Mouse (Mus musculus): ENCODE data around the gene Frk. TPM values are rescaled to one million over a fixed set of nuclear protein-coding genes. Genes with fewer than 3 reads are reported as not detected.
"Not testable (repeated sequence)": the region's sequence is repeated elsewhere in the genome, so short reads cannot be mapped to it uniquely, and the experiment has no call there.

The Frk gene
- total and polyA plus RNA-seq, 2 experiments from 2014 or later: 0.41 to 0.71 TPM

DNA sequence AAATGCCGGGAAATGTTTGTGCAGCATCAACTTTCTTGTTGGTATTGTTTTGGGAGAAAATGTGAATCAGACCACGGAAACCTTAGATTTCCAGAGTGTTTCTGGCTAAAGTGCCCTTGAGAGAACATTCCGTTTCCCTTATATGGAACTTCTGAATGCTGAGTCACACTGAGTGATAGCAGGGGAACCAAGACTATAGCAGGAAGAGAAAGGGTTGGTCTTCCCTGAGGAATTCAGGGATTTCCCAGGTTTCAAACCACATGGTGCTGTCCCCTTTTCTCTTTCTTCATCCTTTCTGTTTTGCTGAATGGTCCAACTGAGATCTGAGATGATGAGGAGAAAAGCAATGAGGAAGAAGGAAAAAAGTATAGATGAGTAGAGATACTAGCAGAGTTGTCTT lies 135.3 kb downstream of the Frk start:
- ATAC-seq (ENCODE audit: low FRiP score): no peak
- Histone ChIP-seq H3K36me3 (ENCODE audit: insufficient read depth, low read length) (no peaks in the 10 kb centered on the region), H3K4me3 (ENCODE audit: low read depth, low read length) (no peak overlapping the region), H3K9me3 (ENCODE audit: low read length) (no peaks in the 10 kb centered on the region), H3K4me1 (ENCODE audit: insufficient read depth, low read length) (no peaks in the 10 kb centered on the region), H3K27me3 (ENCODE audit: insufficient read depth, low read length) (no peaks in the 10 kb centered on the region), H3K27ac (ENCODE audit: low read depth, low read length) (no peak overlapping the region), H3K4me2 (ENCODE audit: low read depth, low read length, poor library complexity, severe bottlenecking) (no peak overlapping the region), H3K9ac (replicated peaks; ENCODE audit: low read length, poor library complexity, severe bottlenecking) (no peak overlapping the region)
- TF ChIP-seq CTCF (IDR thresholded peaks at IDR 0.05): no peak
- 72% methylated on average over 3 of the region's 3 CpGs for WGBS
- DNase-seq (ENCODE audit: low spot score): no peak

DNA sequence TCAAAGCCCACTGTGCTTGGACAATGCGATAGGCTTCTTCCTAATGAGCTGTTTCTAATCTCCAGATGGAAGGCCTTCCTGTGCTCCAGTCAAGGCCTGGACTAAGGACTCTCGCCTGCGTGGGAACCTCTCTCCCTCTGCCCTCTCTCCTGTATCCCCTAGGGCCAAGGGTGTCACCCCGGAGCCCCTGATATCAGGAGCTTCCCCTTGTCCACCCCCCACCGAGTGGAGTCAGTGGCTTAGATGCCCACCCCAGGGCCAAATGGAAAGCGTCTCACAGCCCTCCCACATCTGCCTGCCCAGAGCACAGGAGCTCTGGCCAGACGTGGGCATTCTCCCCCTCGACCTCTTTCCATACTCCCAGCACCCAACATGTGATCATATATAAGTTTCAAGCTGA lies 137.3 kb downstream of the Frk start:
- 87% methylated on average over 8 of the region's 8 CpGs for WGBS

GRCm38 (mm10) chr10:34638245-34638644 lies 155.0 kb downstream of the Frk start:
- DNase-seq (ENCODE audit: low spot score) (no peak), ATAC-seq (ENCODE audit: low FRiP score) (no peak)
- 81% methylated on average over 1 of the region's 1 CpGs for WGBS
- Histone ChIP-seq H3K36me3 (ENCODE audit: insufficient read depth, low read length) (no peaks in the 10 kb centered on the region), H3K4me3 (ENCODE audit: low read depth, low read length) (no peak overlapping the region), H3K4me1 (ENCODE audit: insufficient read depth, low read length) (no peaks in the 10 kb centered on the region), H3K4me2 (ENCODE audit: low read depth, low read length, poor library complexity, severe bottlenecking) (no peak overlapping the region), H3K9me3 (ENCODE audit: low read length) (no peaks in the 10 kb centered on the region), H3K27ac (ENCODE audit: low read depth, low read length) (no peak overlapping the region), H3K9ac (replicated peaks; ENCODE audit: low read length, poor library complexity, severe bottlenecking) (no peak overlapping the region), H3K27me3 (ENCODE audit: insufficient read depth, low read length) (no peaks in the 10 kb centered on the region)
- 0 out of 2 replicates have a peak, but pooled peaks have one; percentile 22 for TF ChIP-seq CTCF (IDR thresholded peaks at IDR 0.05)

More for the DNA sequence above, 137.3 kb downstream of the Frk start:
- not testable (repeated sequence) for ATAC-seq (ENCODE audit: low FRiP score); H3K36me3 ChIP-seq (ENCODE audit: insufficient read depth, low read length); H3K27me3 ChIP-seq (ENCODE audit: insufficient read depth, low read length); H3K9ac ChIP-seq (replicated peaks; ENCODE audit: low read length, poor library complexity, severe bottlenecking); DNase-seq (ENCODE audit: low spot score); H3K4me1 ChIP-seq (ENCODE audit: insufficient read depth, low read length); H3K9me3 ChIP-seq (ENCODE audit: low read length); H3K4me2 ChIP-seq (ENCODE audit: low read depth, low read length, poor library complexity, severe bottlenecking); H3K4me3 ChIP-seq (ENCODE audit: low read depth, low read length); H3K27ac ChIP-seq (ENCODE audit: low read depth, low read length)

Other genes starting within 250 kb of the Frk start
- 93.3 and 94.2 TPM in 2 replicates for gene Tspyl1, start 201.2 kb upstream of the Frk start, total RNA-seq (2014; rRNA removed)
- 129 and 139 TPM in 2 replicates for gene Tspyl1, start 201.2 kb upstream of the Frk start, polyA plus RNA-seq (2015; fragmentation: Nextera tagmentation; extraction: Ambion mirVana)
- gene Tspyl4, start 186.0 kb upstream of the Frk start, total RNA-seq (2014; rRNA removed): 579 and 597 TPM in 2 replicates
- gene Tspyl4, start 186.0 kb upstream of the Frk start, polyA plus RNA-seq (2015; fragmentation: Nextera tagmentation; extraction: Ambion mirVana): 508 and 510 TPM in 2 replicates
- 0.19 and 0.60 TPM in 2 replicates for gene Col10a1, start 93.4 kb upstream of the Frk start, total RNA-seq (2014; rRNA removed)
- 0.10 and 0.11 TPM in 2 replicates for gene Col10a1, start 93.4 kb upstream of the Frk start, polyA plus RNA-seq (2015; fragmentation: Nextera tagmentation; extraction: Ambion mirVana)
- gene Nt5dc1, start 64.8 kb upstream of the Frk start, total RNA-seq (2014; rRNA removed): 0.93 and 1.6 TPM in 2 replicates
- 1.5 and 2.6 TPM in 2 replicates for gene Nt5dc1, start 64.8 kb upstream of the Frk start, polyA plus RNA-seq (2015; fragmentation: Nextera tagmentation; extraction: Ambion mirVana)